Mouse (Mus musculus) megakaryocyte, embryonic 14.5 days (primary cell): Measurements from ENCODE around the gene Fgfr2.

ENCODE experiments used
- FLI1 ChIP-seq: IDR thresholded peaks from 2 replicates; pipeline ENCODE4 v1.6.1; 2012; ENCODE audit warnings: low read length, inconsistent platforms, mixed read lengths
- GATA1 ChIP-seq: IDR thresholded peaks from 3 replicates; pipeline ENCODE4 v1.6.1; 2012; ENCODE audit warnings: mixed read lengths, low read length, inconsistent platforms, borderline replicate concordance

DNA sequence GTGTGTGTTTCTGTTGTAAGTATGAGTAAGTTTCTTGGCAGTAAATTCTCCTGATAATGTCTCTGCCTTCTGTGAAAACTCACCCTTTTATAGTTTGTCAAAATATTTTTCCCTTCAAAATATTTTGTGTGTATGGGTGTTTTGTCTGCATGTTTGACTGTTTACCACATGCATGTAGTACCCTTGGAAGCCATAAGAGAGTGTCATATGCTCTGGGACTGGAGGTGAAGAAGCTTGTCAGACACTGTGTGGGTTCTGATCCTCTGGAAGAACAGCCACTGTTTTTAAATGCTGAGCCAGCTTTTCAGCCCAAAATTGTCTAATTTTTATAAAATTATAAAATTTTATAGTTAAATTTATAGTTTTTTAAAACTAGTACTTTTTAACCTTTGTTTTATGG lies 188.4 kb downstream of the Fgfr2 start:
- TF ChIP-seq GATA1 (no peak), FLI1 (no peak)
